Mouse (Mus musculus) lung, postnatal 4 days (tissue): ENCODE measurements at regions not wholly inside any gene's neighbourhood (a gene's known extent, or its start where the extent isn't known, plus 50 kb on each side); places are given as distances from the start of the nearest gene placed in this dataset.
A peak's percentile ranks its signal among the peaks of the same experiment; 100 is the strongest.
"Not testable (repeated sequence)": the region's sequence is repeated elsewhere in the genome, so short reads cannot be mapped to it uniquely, and the experiment has no call there.

Experiments used
- DNase-seq, 2 experiments: peaks; one replicate each; pipeline ENCODE4 v3.0.0; 2021

DNA sequence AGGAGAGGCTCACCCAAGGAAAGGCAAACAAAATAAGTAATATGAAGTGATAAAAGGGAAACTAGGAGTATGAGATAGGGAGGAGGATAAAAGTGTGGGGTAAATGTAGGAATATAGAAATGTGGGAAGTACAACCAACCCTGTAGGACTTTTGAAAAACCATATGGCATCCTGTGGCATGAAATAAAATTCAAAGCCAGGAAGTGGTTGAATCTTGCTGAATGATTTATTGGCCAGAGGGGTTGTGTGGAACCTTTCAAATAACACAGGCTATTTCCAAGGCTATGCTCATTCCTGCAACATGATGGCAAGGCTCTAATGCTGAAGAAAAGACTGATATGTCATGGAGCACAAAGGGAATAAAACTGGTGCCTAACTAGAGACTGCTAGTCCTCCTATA lies 347.9 kb downstream of the Gm11232 start:
- no peak for DNase-seq

GRCm38 (mm10) chr4:71390444-71390843 lies 367.3 kb downstream of the Gm11232 start:
- DNase-seq = no peak

DNA sequence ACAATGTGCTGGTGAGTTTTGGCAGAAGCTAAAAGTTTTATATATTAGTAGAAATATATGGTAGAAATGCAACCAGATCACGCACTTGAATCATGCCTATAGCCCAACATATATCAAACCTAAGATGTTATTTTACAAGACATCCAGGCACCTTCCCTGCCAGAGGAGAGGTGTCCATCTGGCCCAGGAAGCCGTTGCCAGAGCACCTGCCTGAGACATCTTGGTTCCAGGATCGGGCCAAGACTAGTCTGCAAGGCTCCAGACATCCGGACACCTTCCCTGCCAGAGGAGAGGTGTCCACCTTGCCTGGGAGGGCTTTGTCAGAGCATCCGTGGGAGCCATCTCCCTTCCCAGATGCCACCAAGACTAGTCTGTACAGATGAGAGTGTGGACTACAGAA lies 388.5 kb downstream of the Gm11232 start:
- DNase-seq = no peak

DNA sequence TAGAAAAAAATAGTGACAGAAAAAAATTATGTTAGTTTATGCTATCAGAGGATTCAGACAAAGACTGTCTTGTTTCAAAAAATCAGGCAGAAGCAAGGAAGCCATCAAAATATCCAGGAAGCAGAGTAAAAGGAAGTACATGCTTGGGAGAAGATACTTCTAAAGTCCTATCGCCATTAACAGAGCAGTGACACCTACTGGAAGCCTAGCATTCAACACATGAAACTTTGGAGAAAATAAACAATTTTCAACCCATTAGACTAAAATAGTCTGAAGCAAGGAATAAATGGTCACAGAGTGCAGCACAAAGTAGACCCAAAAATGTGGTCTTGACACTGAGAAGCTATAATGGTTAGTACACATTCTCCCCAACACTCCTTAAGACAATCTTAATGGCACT lies 394.0 kb downstream of the Gm11232 start:
- no peak for DNase-seq

GRCm38 (mm10) chr4:71357626-71358025 lies 400.1 kb downstream of the Gm11232 start:
- no peak for DNase-seq

DNA sequence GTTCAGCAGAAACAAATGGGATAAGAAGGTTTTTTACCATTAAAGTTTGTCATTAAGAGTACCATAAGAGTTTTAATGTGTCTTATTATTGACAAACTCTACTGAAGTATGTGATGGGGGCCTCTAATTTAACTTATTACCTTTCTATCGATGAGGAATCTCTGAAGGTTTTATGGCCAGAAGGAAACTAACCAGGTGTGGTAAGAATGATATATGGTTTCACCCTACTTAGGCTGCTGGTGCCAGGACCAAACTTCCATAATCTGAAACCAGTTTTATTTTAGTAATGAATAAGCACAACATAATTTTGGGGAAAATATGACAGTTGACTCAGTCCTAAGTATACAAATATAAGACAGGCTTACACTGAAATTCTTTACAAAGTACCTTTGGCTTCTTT lies 401.1 kb downstream of the Gm11232 start:
- DNase-seq = no peak

GRCm38 (mm10) chr4:71356310-71356709 lies 401.5 kb downstream of the Gm11232 start:
- DNase-seq = no peak

DNA sequence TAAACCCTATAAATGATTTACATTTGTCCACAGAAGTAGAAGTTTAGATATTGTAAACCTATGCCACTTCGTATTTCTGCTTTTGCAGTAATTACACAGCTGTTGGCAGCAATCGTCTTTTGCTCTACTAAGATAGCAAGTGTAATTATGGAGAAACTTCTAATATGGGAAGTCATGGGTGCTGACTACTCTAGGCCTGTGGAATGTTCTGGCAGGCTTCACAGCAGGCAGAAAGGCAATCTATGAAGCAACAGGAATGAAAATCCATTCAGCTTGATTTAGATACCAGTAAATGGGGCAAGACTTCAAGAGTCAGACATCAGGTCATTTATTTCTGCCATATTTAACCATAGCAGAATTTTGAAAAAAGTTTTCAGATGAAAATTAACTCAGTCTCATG lies 405.9 kb downstream of the Gm11232 start:
- DNase-seq = no peak

GRCm38 (mm10) chr4:71343068-71343467 lies 414.7 kb downstream of the Gm11232 start:
- DNase-seq = no peak

- no peak for DNase-seq
Observed at GRCm38 (mm10) chr4:71338582-71338981, 419.2 kb downstream of the Gm11232 start.

GRCm38 (mm10) chr4:71332672-71333071 lies 425.1 kb downstream of the Gm11232 start:
- no peak for DNase-seq

DNA sequence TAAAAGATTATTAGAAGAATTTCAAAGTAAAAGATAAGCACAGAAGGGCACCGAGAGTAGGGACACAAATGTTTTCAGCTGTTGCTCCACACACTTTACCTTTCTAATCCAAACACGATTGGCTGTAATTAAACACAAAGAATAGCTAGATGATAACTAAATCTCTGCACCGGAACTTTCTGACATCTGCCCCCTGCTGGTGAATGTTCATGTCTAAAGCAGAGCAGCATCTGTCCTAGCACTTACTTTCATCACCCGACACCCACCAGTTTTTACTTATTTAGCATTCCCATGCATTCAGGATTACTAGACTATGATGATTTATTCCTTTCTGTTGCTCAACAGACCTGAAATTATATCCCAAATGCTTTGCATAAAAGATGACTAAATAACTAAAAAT lies 425.7 kb downstream of the Gm11232 start:
- DNase-seq = peak in 1 of 2 experiments; percentile 19

DNA sequence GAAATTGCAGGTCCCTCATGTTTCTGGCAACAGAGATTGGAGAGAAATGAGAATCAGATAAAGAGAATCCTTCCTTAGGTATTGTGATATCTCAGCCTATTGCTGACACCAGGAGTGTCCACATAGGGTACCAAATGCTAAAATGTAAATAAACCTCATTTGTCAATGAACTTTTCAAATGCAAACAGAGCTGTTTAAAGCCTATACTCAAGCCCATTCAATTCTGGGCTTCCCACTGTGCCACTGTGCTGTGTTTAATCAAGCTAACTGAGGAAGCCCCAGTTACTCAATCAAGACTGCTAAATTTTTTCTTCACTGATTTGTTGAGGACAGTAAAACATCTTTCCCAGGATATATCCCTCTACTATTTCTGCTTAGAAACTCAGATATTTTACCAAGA lies 441.2 kb downstream of the Gm11232 start:
- DNase-seq = no peak

DNA sequence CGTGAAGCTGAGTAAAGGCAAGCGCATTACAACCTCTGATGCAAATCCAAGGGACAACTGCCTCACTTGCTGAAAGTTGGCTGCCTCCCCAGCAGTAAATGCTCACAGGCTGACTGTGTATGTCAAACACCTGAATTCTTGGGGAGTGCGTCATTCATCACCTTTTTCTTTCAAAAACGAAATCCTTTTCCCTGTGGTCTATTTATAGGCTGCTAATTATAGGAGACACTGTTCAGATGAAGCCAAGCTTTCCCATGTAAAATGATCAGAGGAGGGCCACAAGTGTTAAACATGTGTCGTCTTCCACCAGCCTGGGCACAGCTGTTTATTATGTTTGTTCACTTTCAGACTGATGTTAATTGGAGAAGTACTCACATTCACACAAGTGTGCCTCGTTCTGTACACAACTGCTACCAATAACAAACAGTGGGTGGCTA lies 450.6 kb downstream of the Gm11232 start:
- no peak for DNase-seq

DNA sequence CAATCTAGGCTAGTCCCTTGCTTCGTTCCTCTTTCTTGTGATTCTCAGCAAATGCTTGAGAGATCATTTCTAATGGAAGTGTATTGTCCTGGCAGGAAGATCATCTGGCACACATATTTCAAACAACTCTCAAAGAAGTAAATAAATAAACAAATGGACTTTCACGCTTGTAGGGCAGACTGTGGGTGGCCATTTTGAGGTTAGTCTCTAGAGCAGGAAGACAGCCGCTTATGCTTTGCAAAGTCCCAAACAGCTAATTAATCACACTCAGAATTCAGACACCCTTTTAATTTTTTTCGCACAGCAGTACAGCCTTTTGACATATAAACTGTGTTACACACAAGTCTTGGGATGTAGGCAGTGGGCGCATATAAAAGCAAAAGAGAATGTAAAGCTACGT lies 451.1 kb downstream of the Gm11232 start:
- no peak for DNase-seq

- DNase-seq = not testable (repeated sequence)
Observed at GRCm38 (mm10) chr4:71295716-71296115, 462.0 kb downstream of the Gm11232 start.

GRCm38 (mm10) chr4:71291741-71292149 lies 466.0 kb downstream of the Gm11232 start:
- DNase-seq = peak; percentile 25 to 49

DNA sequence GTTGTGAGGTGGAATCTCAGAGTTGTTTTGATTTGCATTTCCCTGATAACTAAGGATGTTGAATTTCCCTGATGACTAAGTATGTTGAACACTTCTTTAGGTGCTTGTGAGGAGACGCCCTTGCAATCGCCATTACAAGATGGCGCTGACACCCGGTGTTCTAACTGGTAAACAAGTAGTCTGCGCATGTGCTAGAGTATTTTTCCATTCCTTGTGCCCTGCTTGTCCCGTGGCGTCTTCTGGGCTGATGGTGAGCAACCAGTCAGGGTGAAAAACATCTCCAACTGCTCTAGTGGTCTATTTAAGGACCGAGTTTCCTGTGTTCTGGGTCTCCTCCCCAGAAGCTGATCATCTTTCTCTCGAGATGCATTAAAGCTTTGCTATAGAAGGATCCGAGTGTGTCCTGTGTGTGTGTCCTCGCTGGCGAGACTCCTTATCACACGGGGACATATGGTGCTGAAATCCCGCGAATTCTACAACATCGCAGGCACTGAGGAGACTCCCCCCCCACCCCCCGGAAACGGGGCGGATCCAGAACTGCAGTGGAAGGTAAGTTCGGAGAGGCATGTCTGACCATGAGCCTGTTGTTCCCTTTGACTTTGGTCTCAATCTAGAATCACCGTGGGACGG lies 466.5 kb downstream of the Gm11232 start:
- peak; percentile 44 to 46 for DNase-seq

- DNase-seq = no peak
Observed at GRCm38 (mm10) chr4:71283147-71283546, 474.6 kb downstream of the Gm11232 start.

DNA sequence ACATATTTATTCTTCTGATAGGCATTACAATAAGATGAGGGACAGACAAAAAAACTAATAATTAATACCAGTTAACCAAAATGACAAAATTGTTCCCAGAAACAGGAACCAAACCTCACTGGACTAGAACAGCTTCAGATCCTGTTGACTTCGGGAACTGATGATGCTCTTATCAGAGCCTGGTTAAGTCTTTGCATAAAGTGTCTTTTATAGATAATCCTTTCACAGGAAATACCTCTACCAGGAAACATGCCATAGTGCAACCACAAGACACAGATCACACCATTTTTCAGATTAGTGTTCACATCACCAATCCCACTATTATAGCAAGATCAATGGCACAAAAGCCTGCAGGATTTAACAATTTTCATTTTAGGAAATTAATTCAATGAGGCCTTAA lies 478.1 kb downstream of the Gm11232 start:
- no peak for DNase-seq

GRCm38 (mm10) chr4:71259897-71260296 lies 497.9 kb downstream of the Gm11232 start:
- no peak for DNase-seq

DNA sequence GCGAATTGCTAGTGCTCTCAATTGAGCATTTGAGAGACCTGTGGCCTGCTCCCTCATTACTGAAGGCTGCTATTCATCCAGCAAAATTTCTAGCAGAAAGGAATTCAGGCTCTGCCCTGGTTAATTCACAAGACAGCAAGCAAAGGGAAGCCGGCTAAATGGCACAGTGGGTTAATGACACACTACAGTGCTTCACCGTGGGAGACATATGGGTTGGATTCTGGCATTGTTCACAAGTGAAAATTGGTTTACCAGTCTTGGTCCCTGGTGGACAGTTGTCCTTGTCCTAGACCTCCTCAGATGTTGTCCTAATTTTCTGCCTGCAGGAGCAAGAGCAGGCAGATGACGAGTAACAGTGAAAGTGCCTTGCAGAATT lies 527.3 kb downstream of the Gm11232 start:
- DNase-seq = no peak

DNA sequence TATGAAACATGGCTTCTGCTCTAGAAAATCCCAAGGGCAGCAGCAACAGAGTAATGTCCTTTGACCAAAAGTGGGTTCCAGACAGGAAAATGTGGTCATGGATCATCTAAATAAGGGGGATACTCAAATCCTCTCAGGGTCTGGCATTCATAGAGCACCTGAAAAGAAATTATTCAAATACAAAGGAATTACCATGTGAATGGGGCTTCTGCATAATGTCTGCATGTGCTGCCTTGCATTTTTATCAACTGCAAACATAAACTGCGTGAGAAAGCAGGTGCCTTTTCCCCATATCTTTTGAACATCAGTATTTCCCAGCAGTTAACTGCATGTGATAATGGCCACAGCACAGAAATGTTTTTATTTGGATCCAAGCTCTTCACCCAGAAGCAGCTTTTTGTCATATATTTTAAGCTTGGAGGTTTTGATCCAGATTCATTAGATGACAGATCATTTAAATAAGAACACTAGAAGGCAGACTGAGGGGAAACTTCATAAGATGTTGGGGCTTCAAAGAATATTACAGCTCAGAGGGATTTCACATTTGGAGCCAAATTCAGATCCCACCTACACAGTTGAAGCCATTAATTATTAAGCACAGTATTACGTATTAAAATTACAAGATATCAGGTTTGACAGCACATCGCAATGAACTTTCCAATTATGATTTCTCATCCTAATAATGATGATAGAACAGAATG lies 527.8 kb downstream of the Gm11232 start:
- DNase-seq = no peak

DNA sequence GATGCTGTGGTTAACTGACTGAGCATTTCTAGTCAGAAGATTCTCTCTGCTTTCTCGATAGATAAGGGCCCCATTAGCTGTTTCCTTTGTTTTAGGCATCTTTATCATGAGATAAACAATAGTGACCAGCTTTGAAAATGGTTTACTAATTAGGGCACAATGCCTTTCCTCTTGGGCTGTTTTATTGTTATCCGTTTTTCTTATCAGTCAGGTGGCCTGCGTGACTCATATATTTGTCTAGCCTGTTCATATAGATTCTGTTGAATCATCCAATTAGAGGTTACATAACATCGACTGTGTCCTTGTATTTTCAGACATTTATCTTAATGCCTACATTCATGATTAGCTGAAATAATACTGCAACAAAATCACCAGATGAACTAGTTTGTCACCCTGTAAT lies 531.1 kb downstream of the Gm11232 start:
- DNase-seq = no peak

- no peak for DNase-seq
Observed at GRCm38 (mm10) chr4:71218060-71218459, 539.7 kb downstream of the Gm11232 start.
